Mouse (Mus musculus): ENCODE data around the gene Tmem38a. TPM values are rescaled to one million over a fixed set of nuclear protein-coding genes. Genes with fewer than 3 reads are reported as not detected.

The Tmem38a gene
- polyA plus RNA-seq, 1 experiment, result 1.4 TPM

DNA sequence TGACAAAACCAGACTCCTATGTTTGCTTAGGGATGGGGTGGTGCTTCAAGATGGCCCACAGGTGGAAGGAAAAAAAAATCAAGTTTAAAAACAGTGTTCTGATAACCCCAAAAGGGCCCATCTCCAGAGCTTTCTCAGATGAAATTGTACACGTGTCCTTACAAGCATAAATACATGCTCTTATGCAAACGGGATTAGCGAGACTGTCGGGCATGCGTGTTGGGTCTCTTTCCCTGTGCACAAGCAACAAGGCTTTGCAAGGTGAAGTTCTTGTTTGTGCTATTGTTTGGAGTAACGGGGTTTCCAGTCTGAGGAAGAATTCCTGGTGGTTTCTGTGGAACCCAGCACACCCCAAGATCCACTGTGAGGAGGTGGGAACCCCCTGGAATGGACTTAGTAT lies 1.6 kb downstream of the Tmem38a start:
- TF ChIP-seq GATA1 (IDR thresholded peaks at IDR 0.05; ENCODE audit: low read length), result no peak

GRCm38 (mm10) chr8:72575915-72576314 lies 4.1 kb downstream of the Tmem38a start:
- TF ChIP-seq GATA1 (IDR thresholded peaks at IDR 0.05; ENCODE audit: low read length), result no peak

GRCm38 (mm10) chr8:72577266-72577665 lies 5.4 kb downstream of the Tmem38a start:
- TF ChIP-seq GATA1 (IDR thresholded peaks at IDR 0.05; ENCODE audit: low read length), result no peak

DNA sequence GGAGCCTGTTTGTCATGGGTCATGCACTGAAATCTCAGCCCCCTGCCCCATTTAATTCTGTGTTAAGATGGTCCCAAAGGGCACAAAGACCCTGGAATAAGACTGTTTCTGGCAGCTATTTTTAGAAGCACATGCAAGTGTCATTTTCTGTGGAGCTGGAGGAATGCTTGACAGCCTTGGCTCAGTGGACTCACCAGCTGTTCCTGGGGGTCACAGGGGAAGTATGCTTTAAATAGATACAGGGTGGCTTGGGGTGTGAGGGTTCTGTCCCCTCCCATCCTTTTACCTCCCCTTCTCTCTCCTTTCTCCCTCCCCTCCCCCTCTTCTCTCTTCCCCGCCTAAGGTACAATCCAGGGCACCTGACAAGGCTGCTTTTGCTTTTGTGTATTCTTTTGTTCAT lies 6.1 kb downstream of the Tmem38a start:
- TF ChIP-seq GATA1 (IDR thresholded peaks at IDR 0.05; ENCODE audit: low read length), result no peak

DNA sequence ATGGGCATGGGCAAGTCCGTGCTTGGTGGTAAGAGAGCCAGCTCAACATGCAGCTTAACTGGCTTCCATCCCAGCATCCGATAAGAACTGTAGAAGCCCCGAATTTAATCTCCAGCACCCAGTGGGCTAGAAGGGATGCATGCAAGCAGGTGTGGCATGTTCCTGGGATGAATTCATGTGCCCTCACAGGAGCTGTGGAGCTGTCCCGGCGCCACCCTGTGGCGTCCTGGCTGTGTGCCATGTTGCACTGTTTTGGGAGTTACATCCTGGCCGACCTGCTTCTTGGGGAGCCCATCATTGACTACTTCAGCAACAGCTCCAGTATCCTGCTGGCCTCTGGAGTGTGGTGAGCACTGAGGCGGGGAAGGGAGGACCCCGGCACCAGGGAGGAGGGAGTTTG lies 7.5 kb downstream of the Tmem38a start:
- no peak for TF ChIP-seq GATA1 (IDR thresholded peaks at IDR 0.05; ENCODE audit: low read length)

GRCm38 (mm10) chr8:72583056-72583771 lies 11.4 kb downstream of the Tmem38a start:
- no peak for TF ChIP-seq GATA1 (IDR thresholded peaks at IDR 0.05; ENCODE audit: low read length)

- no peak for TF ChIP-seq GATA1 (IDR thresholded peaks at IDR 0.05; ENCODE audit: low read length)
Observed at GRCm38 (mm10) chr8:72584390-72584789, 12.5 kb downstream of the Tmem38a start.

DNA sequence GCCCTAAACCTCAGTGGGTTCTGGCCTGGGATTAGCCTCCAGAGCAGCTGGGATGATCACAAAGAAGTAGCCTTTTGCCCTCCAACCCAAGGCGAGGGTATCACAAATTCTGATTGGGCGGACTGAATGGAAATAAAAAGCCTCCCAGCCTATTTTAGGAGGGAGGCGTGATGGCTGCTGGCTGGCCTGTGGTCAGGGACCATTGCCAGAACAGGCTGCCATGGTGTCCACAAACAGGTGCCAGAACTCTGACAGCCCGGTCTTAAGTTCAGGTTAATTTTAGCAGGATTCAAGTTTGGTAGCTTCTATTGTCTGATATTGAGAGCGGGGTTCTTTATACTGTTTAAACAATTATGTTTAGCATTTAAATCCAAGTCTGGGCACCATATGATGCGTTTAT lies 16.0 kb downstream of the Tmem38a start:
- no peak for TF ChIP-seq GATA1 (IDR thresholded peaks at IDR 0.05; ENCODE audit: low read length)

- TF ChIP-seq GATA1 (IDR thresholded peaks at IDR 0.05; ENCODE audit: low read length), result no peak
Observed at GRCm38 (mm10) chr8:72588865-72589264, 17.0 kb downstream of the Tmem38a start.

GRCm38 (mm10) chr8:72589286-72589685 lies 17.4 kb downstream of the Tmem38a start:
- no peak for TF ChIP-seq GATA1 (IDR thresholded peaks at IDR 0.05; ENCODE audit: low read length)

DNA sequence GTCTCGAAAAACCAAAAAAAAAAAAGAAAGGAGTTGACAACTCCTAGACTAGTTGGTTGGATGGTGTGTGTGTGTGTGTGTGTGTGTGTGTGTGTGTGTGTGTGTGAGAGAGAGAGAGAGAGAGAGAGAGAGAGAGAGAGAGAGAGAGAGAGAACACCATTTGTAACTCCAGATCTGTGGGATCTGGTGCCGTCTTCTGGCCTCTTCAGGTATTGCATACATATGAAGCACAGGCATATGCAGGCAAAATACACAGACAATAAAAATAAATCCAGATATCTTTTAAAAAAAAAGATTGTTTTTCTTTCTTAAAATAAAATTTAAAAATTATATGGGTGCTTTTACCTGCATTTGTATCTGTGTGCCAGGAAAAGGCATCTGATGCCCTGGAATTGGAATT lies 18.3 kb downstream of the Tmem38a start:
- TF ChIP-seq GATA1 (IDR thresholded peaks at IDR 0.05; ENCODE audit: low read length), result no peak

Other genes with a start within 250 kb of the Tmem38a start
- gene Eps15l1, start 150.6 kb upstream of the Tmem38a start, polyA plus RNA-seq (2012), result 7.4 and 14.4 TPM in 2 replicates
- 0.03 and 0.16 TPM in 2 replicates for gene Calr3, start 128.2 kb upstream of the Tmem38a start, polyA plus RNA-seq (2012)
- gene 1700030K09Rik, start 128.2 kb upstream of the Tmem38a start, polyA plus RNA-seq (2012), result 4.8 and 5.6 TPM in 2 replicates
- 273 and 274 TPM in 2 replicates for gene Cherp, start 96.8 kb upstream of the Tmem38a start, polyA plus RNA-seq (2012)
- 8.7 and 9.8 TPM in 2 replicates for gene Slc35e1, start 79.4 kb upstream of the Tmem38a start, polyA plus RNA-seq (2012)
- gene Med26, start 23.8 kb upstream of the Tmem38a start, polyA plus RNA-seq (2012), result 42.2 and 54.4 TPM in 2 replicates
- gene Smim7, start 967 bp upstream of the Tmem38a start, polyA plus RNA-seq (2012), result 9.3 and 11.3 TPM in 2 replicates
- 0.01 TPM in 1 of 2 replicates, not detected in the other for gene Nwd1, start 74.7 kb downstream of the Tmem38a start, polyA plus RNA-seq (2012)
- gene Sin3b, start 151.2 kb downstream of the Tmem38a start, polyA plus RNA-seq (2012), result 57.0 and 57.3 TPM in 2 replicates
- gene F2rl3, start 189.8 kb downstream of the Tmem38a start, polyA plus RNA-seq (2012), result 1.4 and 1.7 TPM in 2 replicates

Data from G1E-ER4 (cell line).